Mouse (Mus musculus) liver, embryonic 13.5 days (tissue): ENCODE measurements around the gene Ptpn21. TPM values are rescaled to one million over a fixed set of nuclear protein-coding genes. Genes with fewer than 3 reads are reported as not detected.

Experiments
- ATAC-seq: fragments of 200-750 bp; cut with Nextera tagmentation; 2 replicates; pipeline ENCODE4 v1.8.0; 2017; ENCODE audit warnings: low read depth, mild to moderate bottlenecking, moderate number of reproducible peaks, moderate library complexity
- DNase-seq: peaks from one replicate; pipeline ENCODE4 v3.0.0; 2022
- H3K27ac ChIP-seq: fragments of 300-500 bp; sonication (generic); 2 replicates; pipeline ENCODE4 v1.5.1; 2015; ENCODE audit warnings: moderate library complexity, mild to moderate bottlenecking, inconsistent platforms
- H3K27me3 ChIP-seq: fragments of 300-500 bp; sonication (generic); 2 replicates; pipeline ENCODE4 v1.6.1; 2015; ENCODE audit warnings: mild to moderate bottlenecking, inconsistent platforms
- H3K36me3 ChIP-seq: fragments of 300-500 bp; sonication (generic); 2 replicates; pipeline ENCODE4 v1.6.1; 2015; ENCODE audit warnings: mild to moderate bottlenecking, inconsistent platforms
- H3K4me1 ChIP-seq: fragments of 300-500 bp; sonication (generic); replicated peaks from 2 replicates; pipeline ENCODE4 v1.6.1; 2015; ENCODE audit warnings: inconsistent platforms
- H3K4me2 ChIP-seq: fragments of 300-500 bp; sonication (generic); 2 replicates; pipeline ENCODE4 v1.6.1; 2015; ENCODE audit warnings: inconsistent platforms, mild to moderate bottlenecking, moderate library complexity
- H3K4me3 ChIP-seq: fragments of 300-500 bp; sonication (generic); replicated peaks from 2 replicates; pipeline ENCODE4 v1.5.1; 2015; ENCODE audit warnings: mild to moderate bottlenecking, inconsistent platforms
- H3K9ac ChIP-seq: fragments of 300-500 bp; sonication (generic); 2 replicates; pipeline ENCODE4 v1.6.1; 2015; ENCODE audit warnings: mild to moderate bottlenecking, inconsistent platforms
- H3K9me3 ChIP-seq: fragments of 300-500 bp; sonication (generic); replicated peaks from 2 replicates; pipeline ENCODE4 v1.6.1; 2016; ENCODE audit warnings: inconsistent platforms
- WGBS: fragments of 180-500 bp; shearing (Covaris S2); methylation state at CpG from one replicate; pipeline ENCODE4 v1.1.7; 2015; ENCODE audit not compliant: insufficient replicate concordance; 5-methylcytosine and 5-hydroxymethylcytosine counted together
- polyA plus RNA-seq: library from polyadenylated mRNA; unstranded; fragments of >200 nt; fragmentation: Nextera tagmentation; extraction: Ambion mirVana; gene quantifications from 2 replicates; pipeline ENCODE4 v1.2.1, GENCODE M21; 2015

Ptpn21 gene
- polyA plus RNA-seq, 1 experiment from 2014 or later = 1.8 TPM

DNA sequence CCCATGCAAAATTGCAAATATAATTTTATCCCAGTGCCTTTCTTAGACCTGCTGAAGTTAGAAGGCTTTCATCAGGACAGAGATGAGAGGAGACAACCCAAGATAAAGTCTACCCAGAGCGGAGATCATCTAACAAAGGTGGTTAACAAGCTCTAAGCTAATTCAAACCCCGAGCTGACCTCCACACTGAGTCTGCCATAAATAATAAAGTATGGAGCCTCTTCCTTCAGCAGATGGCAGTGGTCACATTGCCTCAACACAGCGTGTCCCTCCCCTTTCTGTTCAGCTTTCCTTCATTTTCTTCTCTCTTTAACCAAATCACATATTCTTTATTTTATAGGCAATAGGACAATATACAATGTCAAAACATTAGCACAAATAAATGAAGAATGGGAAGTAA is 16.2 kb downstream of the Ptpn21 start:
- no peak overlapping the region for H3K4me2 ChIP-seq
- H3K36me3 ChIP-seq = no peaks in the 10 kb centered on the region
- H3K27me3 ChIP-seq = no peaks in the 10 kb centered on the region
- 65% methylated on average over 3 of the region's 3 CpGs for WGBS
- no peak overlapping the region for H3K27ac ChIP-seq
- H3K4me3 ChIP-seq = no peak overlapping the region
- H3K9me3 ChIP-seq = no peaks in the 10 kb centered on the region
- DNase-seq (no peak), ATAC-seq (no peak)
- H3K4me1 ChIP-seq = no peaks in the 10 kb centered on the region
- no peak overlapping the region for H3K9ac ChIP-seq

DNA sequence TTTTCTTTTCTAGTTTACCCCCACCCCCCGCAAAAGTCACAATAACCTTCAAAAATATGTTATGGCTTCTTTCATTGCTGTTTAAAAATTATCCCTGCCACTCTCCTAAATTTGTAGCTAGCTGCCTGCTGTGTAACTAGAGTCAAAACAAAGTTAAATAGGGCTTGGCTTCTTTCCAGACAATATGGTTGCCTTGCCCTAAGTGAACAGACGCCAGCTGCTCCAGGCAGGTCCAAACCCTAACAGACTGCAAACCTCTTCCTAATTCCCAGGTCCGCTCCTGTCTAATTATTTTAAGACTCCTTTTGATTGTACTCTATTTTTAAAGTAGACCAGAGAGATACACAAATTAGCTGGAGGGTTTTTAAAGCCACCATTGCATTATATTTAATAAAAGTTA is 16.6 kb downstream of the Ptpn21 start:
- H3K4me1 ChIP-seq = no peaks in the 10 kb centered on the region
- ATAC-seq (no peak), DNase-seq (no peak)
- H3K9ac ChIP-seq = no peak overlapping the region
- no peak overlapping the region for H3K4me3 ChIP-seq
- no peak overlapping the region for H3K27ac ChIP-seq
- H3K4me2 ChIP-seq = no peak overlapping the region
- no peaks in the 10 kb centered on the region for H3K9me3 ChIP-seq
- no peaks in the 10 kb centered on the region for H3K36me3 ChIP-seq
- H3K27me3 ChIP-seq = no peaks in the 10 kb centered on the region
- WGBS = 61% methylated on average over 3 of the region's 3 CpGs

DNA sequence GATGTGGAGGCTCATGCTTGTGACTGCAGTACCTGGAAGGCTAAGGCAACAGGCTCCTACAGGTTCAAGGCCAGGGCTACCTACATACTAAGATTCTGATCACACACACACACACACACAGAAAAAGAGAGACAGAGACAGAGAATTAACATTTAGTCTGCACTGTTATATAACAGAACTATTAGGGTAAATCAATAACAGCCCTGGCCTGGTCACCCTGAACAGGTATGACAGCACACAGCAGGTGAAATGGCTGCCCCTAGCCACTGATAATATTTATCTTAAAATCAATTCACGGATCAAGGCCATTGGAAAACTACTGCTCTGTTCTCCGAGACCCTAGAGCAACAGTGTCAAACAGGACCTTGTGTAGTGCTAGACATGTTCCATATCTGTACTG is 21.1 kb downstream of the Ptpn21 start:
- peaks cover 16% of the 10 kb centered on the region; the same call in 1 of the 2 replicates for H3K4me1 ChIP-seq
- H3K4me3 ChIP-seq = no peak overlapping the region
- 74% methylated on average over 2 of the region's 2 CpGs for WGBS
- no peaks in the 10 kb centered on the region for H3K9me3 ChIP-seq
- DNase-seq (no peak), ATAC-seq (no peak)
- H3K27ac ChIP-seq = no peak overlapping the region
- no peaks in the 10 kb centered on the region for H3K27me3 ChIP-seq
- no peak overlapping the region for H3K4me2 ChIP-seq
- H3K36me3 ChIP-seq = no peaks in the 10 kb centered on the region
- H3K9ac ChIP-seq = no peak overlapping the region

DNA sequence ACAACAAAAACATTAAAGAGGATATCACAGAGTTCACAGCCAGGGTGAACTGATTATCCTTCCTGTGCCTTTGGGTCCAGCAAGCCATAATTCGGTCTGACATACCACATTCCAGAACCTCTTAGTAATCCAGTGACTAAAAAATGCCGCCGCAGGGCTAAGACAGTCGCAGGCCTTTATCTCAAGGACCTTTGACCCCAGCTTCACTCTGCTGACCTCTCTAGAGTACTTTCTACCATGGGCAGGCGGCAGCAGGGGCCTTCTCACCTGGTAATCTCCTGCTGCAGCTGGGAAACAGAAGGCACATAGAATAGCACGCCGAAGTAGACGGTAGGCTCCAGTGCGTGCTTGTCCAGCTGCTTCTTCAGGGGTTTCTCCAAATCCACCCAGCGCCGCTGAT is 22.4 kb downstream of the Ptpn21 start:
- no peak for DNase-seq
- no peak overlapping the region for H3K4me3 ChIP-seq
- no peak overlapping the region for H3K27ac ChIP-seq
- H3K36me3 ChIP-seq = no peaks in the 10 kb centered on the region
- no peak overlapping the region for H3K4me2 ChIP-seq
- ATAC-seq = peak; percentile 52
- no peaks in the 10 kb centered on the region for H3K27me3 ChIP-seq
- peaks cover 16% of the 10 kb centered on the region; the same call in 1 of the 2 replicates for H3K4me1 ChIP-seq
- no peak overlapping the region for H3K9ac ChIP-seq
- no peaks in the 10 kb centered on the region for H3K9me3 ChIP-seq
- 55% methylated on average over 11 of the region's 11 CpGs for WGBS

DNA sequence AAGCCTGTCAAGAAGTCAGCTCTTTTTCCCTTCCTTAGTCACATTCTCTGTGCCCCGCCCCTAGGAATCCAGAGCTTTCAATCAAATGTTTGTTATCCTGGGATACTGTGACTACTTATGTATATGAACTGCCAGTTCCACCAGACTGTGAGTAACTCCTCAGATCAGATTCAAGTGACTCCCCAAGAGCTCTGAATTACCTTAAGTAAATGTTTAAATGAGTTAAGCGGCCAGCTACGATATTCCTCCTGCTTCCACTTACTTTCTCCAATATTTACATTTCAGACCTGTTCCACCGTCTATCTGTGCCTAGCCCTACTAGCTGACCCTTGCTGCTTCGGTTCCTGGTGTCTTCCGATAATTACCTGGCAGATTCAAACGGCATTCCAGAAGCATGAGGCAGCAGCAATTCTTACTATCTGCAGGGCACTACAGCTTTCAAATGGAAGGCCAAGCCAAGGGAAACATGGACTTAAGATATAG is 23.5 kb downstream of the Ptpn21 start:
- DNase-seq (no peak), ATAC-seq (no peak)
- Histone ChIP-seq H3K4me3 (no peak overlapping the region), H3K27ac (no peak overlapping the region), H3K4me1 (peaks cover 16% of the 10 kb centered on the region; the same call in 1 of the 2 replicates), H3K9me3 (no peaks in the 10 kb centered on the region), H3K27me3 (no peaks in the 10 kb centered on the region), H3K4me2 (no peak overlapping the region), H3K36me3 (no peaks in the 10 kb centered on the region), H3K9ac (no peak overlapping the region)
- 73% methylated on average over 7 of the region's 7 CpGs for WGBS

DNA sequence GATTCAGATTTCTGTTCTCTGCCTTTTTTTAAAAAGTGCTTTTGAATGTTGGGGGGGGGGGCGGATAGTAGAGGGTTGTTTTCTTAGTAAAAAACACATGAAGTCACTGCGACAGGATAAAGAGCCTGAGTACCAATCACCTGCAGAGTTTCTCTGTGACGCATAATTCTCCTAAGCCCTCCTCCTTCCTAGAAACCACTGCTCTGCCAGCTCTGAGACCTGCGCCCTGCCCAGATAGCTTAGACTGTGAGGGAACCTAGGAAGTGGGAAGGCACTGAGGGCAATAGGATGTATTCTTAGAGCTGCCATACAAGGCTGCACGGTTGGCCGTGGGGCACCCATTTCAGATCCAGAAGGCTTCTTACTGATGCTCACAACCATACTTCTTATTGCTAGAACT is 24.4 kb downstream of the Ptpn21 start:
- no peaks in the 10 kb centered on the region for H3K36me3 ChIP-seq
- H3K9ac ChIP-seq = no peak overlapping the region
- H3K27ac ChIP-seq = no peak overlapping the region
- WGBS = 70% methylated on average over 6 of the region's 6 CpGs
- ATAC-seq = no peak
- DNase-seq = no peak
- no peak overlapping the region for H3K4me3 ChIP-seq
- no peaks in the 10 kb centered on the region for H3K27me3 ChIP-seq
- peaks cover 16% of the 10 kb centered on the region; the same call in 1 of the 2 replicates for H3K4me1 ChIP-seq
- no peaks in the 10 kb centered on the region for H3K9me3 ChIP-seq
- H3K4me2 ChIP-seq = no peak overlapping the region

DNA sequence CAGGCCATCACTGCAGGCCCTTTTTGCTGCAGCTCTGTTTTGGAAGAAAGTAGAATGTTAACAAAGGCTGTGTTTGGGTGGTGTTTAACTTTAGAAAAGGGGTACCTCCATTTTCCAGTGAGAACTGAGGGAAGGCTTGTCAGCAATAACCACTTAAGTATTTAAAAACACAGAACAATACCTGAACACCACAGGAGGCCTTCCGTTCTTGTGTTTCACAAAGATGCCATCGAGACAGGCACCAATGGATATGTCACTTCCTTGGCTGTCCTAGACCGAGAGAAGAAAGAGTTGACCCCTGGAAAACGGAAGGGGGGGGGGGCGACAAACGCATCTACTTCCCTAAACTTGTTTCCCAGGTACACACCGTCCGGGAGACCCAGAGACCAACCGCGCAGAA is 33.2 kb downstream of the Ptpn21 start:
- no peak for ATAC-seq
- no peaks in the 10 kb centered on the region for H3K27me3 ChIP-seq
- WGBS = 78% methylated on average over 10 of the region's 10 CpGs

DNA sequence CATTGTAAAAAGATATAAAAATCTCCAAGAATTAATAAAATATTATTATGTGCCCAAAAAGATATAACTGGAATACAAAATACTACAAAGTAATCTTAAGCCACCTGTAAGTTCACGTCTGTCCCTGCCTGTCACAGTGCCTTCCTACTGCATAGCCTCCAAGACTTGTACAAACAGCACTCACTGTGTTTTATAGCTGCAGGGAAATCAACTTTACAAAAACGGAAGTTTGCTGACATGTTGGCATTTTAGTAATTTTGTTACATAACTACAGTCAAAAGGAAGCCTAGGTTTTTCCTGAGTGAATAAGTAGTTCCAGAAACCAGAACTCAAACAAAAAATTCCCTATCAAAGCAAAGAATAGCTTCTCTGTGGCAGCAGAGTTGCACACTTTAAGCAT is 33.7 kb downstream of the Ptpn21 start:
- no peaks in the 10 kb centered on the region for H3K9me3 ChIP-seq
- H3K4me3 ChIP-seq = no peak overlapping the region
- ATAC-seq = no peak
- H3K4me1 ChIP-seq = no peaks in the 10 kb centered on the region
- no peak overlapping the region for H3K9ac ChIP-seq
- no peak overlapping the region for H3K27ac ChIP-seq
- H3K4me2 ChIP-seq = no peak overlapping the region
- 53% methylated on average over 2 of the region's 2 CpGs for WGBS
- H3K27me3 ChIP-seq = no peaks in the 10 kb centered on the region
- no peak for DNase-seq
- no peaks in the 10 kb centered on the region for H3K36me3 ChIP-seq

More for the DNA sequence above, 33.2 kb downstream of the Ptpn21 start:
- no peak overlapping the region for H3K4me2 ChIP-seq
- no peaks in the 10 kb centered on the region for H3K9me3 ChIP-seq
- H3K4me3 ChIP-seq = no peak overlapping the region
- no peaks in the 10 kb centered on the region for H3K36me3 ChIP-seq
- no peak overlapping the region for H3K27ac ChIP-seq
- DNase-seq = no peak
- no peaks in the 10 kb centered on the region for H3K4me1 ChIP-seq
- H3K9ac ChIP-seq = no peak overlapping the region

DNA sequence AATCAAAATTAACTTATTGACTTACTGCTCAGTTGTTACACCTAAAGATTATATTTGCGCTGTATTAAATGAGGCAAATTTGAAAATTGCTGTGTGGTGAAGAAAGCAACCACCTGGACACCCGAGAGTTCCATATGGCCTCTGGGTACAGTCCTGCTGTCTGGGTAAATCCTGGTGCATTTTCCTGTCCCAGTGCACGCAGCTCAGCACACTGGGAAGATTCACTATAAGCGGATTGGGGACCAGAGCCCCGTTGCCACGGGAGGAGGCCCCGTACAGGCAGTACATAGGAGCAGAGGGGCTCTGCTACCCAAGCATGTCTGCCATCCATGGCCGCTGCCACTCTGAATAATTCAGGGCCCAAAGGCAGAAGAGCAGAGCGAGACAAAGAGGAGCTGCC is 35.6 kb downstream of the Ptpn21 start:
- Histone ChIP-seq H3K36me3 (no peaks in the 10 kb centered on the region), H3K4me3 (no peak overlapping the region), H3K9ac (no peak overlapping the region), H3K9me3 (no peaks in the 10 kb centered on the region), H3K27me3 (no peaks in the 10 kb centered on the region), H3K4me2 (no peak overlapping the region), H3K4me1 (no peaks in the 10 kb centered on the region), H3K27ac (no peak overlapping the region)
- no peak for DNase-seq
- 77% methylated on average over 9 of the region's 9 CpGs for WGBS
- no peak for ATAC-seq

DNA sequence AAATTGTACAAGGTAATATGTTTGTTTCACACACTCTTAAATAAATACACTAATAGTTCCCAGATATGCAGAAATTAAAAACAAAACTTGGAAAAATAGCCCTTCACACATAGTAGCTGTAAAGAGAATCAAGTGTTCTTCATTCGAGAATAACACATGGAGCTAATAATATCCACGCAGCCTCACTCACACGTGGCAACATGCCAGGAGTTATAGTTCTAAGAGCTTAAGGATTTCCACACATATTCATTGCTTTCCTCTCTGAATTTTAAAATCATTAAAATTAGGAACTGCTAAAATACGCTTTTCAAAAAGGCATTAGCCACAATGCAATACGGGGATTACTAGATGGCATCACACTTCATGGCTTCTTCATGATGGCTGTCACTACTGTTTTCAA is 40.0 kb downstream of the Ptpn21 start:
- H3K27me3 ChIP-seq = no peaks in the 10 kb centered on the region
- H3K4me3 ChIP-seq = no peak overlapping the region
- no peak overlapping the region for H3K4me2 ChIP-seq
- no peak overlapping the region for H3K27ac ChIP-seq
- ATAC-seq = no peak
- WGBS = 71% methylated on average over 5 of the region's 5 CpGs
- no peaks in the 10 kb centered on the region for H3K9me3 ChIP-seq
- H3K36me3 ChIP-seq = no peaks in the 10 kb centered on the region
- no peak overlapping the region for H3K9ac ChIP-seq
- DNase-seq = no peak
- H3K4me1 ChIP-seq = no peaks in the 10 kb centered on the region

DNA sequence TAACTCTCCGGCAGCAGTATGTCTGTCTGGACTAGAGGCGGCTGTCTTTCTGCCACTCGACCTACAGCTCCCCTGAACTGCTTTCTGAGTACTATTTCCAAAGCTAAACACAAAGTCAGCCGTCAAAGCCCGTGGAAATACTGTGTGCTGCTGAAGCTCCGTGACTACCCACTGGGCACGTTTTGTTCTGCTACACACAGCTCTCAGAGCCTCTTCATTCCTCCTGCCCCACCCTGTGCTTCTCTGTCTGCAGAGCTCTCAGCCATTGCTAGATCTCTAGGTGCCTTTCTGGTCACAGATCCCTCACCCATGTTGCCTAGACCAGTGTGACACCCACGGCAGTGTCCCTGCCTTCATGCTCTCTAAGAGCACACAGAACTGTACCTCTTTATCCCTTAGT is 47.0 kb downstream of the Ptpn21 start:
- DNase-seq (no peak), ATAC-seq (no peak)
- Histone ChIP-seq H3K36me3 (no peaks in the 10 kb centered on the region; the same call in 1 of the 2 replicates), H3K27ac (no peak overlapping the region), H3K4me3 (no peak overlapping the region), H3K9me3 (no peaks in the 10 kb centered on the region), H3K4me1 (peaks cover 6% of the 10 kb centered on the region), H3K4me2 (no peak overlapping the region), H3K9ac (no peak overlapping the region), H3K27me3 (no peaks in the 10 kb centered on the region)
- 75% methylated on average over 8 of the region's 8 CpGs for WGBS

DNA sequence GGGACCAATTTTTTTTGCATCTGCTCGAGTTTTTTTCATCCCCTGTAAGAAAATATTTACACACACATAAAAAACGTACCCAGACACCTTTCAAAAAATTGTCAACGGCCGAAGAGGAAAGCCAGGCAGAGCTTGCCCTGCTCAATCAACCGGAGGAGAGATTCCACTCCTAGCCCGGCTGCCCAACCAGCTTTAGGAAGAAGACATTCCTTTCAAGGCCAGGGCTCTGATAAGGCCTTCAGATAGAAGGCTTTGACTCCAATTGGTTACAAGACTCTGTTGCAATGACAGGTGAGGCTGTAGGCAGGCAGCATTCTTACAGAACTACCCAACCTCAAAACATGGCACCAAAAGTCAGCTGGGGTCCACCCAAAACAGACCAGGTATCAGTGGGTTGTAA is 53.6 kb downstream of the Ptpn21 start:
- ATAC-seq = no peak
- no peak overlapping the region for H3K27ac ChIP-seq
- H3K4me3 ChIP-seq = no peak overlapping the region
- H3K9me3 ChIP-seq = no peaks in the 10 kb centered on the region
- WGBS = 55% methylated on average over 6 of the region's 6 CpGs
- H3K36me3 ChIP-seq = peaks cover 12% of the 10 kb centered on the region; the same call in 1 of the 2 replicates
- no peaks in the 10 kb centered on the region for H3K27me3 ChIP-seq
- no peak overlapping the region for H3K4me2 ChIP-seq
- no peak for DNase-seq
- H3K9ac ChIP-seq = no peak overlapping the region
- H3K4me1 ChIP-seq = peaks cover 6% of the 10 kb centered on the region
